Mouse (Mus musculus): ENCODE data around the gene S100a1. TPM values are rescaled to one million over a fixed set of nuclear protein-coding genes. Genes with fewer than 3 reads are reported as not detected.

The S100a1 gene
- polyA plus RNA-seq, 1 experiment from 2014 or later, result 309 TPM

- Histone ChIP-seq H3K4me2 (replicated peaks; ENCODE audit: low read depth, low read length) (no peak overlapping the region), H3K9me3 (ENCODE audit: low read length) (no peaks in the 10 kb centered on the region), H3K4me1 (ENCODE audit: insufficient read depth, low read depth, low read length) (0 out of 2 replicates have a peak, but pooled peaks cover 4% of the 10 kb centered on the region), H3K4me3 (ENCODE audit: low read depth, low read length) (no peak overlapping the region), H3K9ac (replicated peaks; ENCODE audit: low read depth) (no peak overlapping the region), H3K27me3 (replicated peaks; ENCODE audit: insufficient read depth, low read length) (no peaks in the 10 kb centered on the region), H3K36me3 (ENCODE audit: insufficient read depth, low read length) (peaks cover 16% of the 10 kb centered on the region), H3K27ac (ENCODE audit: low read length) (no peak overlapping the region)
- TF ChIP-seq EP300 (IDR thresholded peaks at IDR 0.05) (no peak), CTCF (IDR thresholded peaks at IDR 0.05) (no peak)
- 48% methylated on average over 4 of the region's 4 CpGs for WGBS
- no peak for ATAC-seq
- no peak for DNase-seq (ENCODE audit: low spot score)
Observed at GRCm38 (mm10) chr3:90493831-90494540, 20.2 kb downstream of the S100a1 start.

GRCm38 (mm10) chr3:90491350-90491749 lies 22.8 kb downstream of the S100a1 start:
- WGBS, result 38% methylated on average over 2 of the region's 2 CpGs
- peaks cover 5% of the 10 kb centered on the region; the same call in 1 of the 2 replicates for H3K36me3 ChIP-seq (ENCODE audit: insufficient read depth, low read length)
- H3K9ac ChIP-seq (replicated peaks; ENCODE audit: low read depth), result no peak overlapping the region
- DNase-seq (ENCODE audit: low spot score), result peak; percentile 45
- no peak overlapping the region for H3K4me3 ChIP-seq (ENCODE audit: low read depth, low read length)
- H3K9me3 ChIP-seq (ENCODE audit: low read length), result no peaks in the 10 kb centered on the region
- H3K27me3 ChIP-seq (replicated peaks; ENCODE audit: insufficient read depth, low read length), result no peaks in the 10 kb centered on the region
- H3K27ac ChIP-seq (ENCODE audit: low read length), result no peak overlapping the region
- no peak for ATAC-seq
- H3K4me2 ChIP-seq (replicated peaks; ENCODE audit: low read depth, low read length), result no peak overlapping the region
- H3K4me1 ChIP-seq (ENCODE audit: insufficient read depth, low read depth, low read length), result 0 out of 2 replicates have a peak, but pooled peaks cover 4% of the 10 kb centered on the region
- TF ChIP-seq CTCF (IDR thresholded peaks at IDR 0.05), result peak; percentile 65
- TF ChIP-seq EP300 (IDR thresholded peaks at IDR 0.05), result no peak

GRCm38 (mm10) chr3:90490696-90491256 lies 23.4 kb downstream of the S100a1 start, which contains the start of gene Snapin:
Snapin (minus strand) TSS chr3:90491033.
- no peak for TF ChIP-seq EP300 (IDR thresholded peaks at IDR 0.05)
- TF ChIP-seq CTCF (IDR thresholded peaks at IDR 0.05), result peak; percentile 97
- peak; percentile 98 for ATAC-seq

GRCm38 (mm10) chr3:90488576-90488975 lies 25.6 kb downstream of the S100a1 start:
- 72% methylated on average over 6 of the region's 6 CpGs for WGBS
- Histone ChIP-seq H3K9ac (replicated peaks; ENCODE audit: low read depth) (no peak overlapping the region), H3K27ac (ENCODE audit: low read length) (no peak overlapping the region), H3K4me1 (ENCODE audit: insufficient read depth, low read depth, low read length) (0 out of 2 replicates have a peak, but pooled peaks cover 4% of the 10 kb centered on the region), H3K27me3 (replicated peaks; ENCODE audit: insufficient read depth, low read length) (no peaks in the 10 kb centered on the region), H3K36me3 (ENCODE audit: insufficient read depth, low read length) (peaks cover 11% of the 10 kb centered on the region; the same call in 1 of the 2 replicates), H3K9me3 (ENCODE audit: low read length) (no peaks in the 10 kb centered on the region), H3K4me2 (replicated peaks; ENCODE audit: low read depth, low read length) (no peak overlapping the region), H3K4me3 (ENCODE audit: low read depth, low read length) (no peak overlapping the region)
- DNase-seq (ENCODE audit: low spot score) (no peak), ATAC-seq (no peak)
- TF ChIP-seq EP300 (IDR thresholded peaks at IDR 0.05), result no peak
- no peak for TF ChIP-seq CTCF (IDR thresholded peaks at IDR 0.05)

More at GRCm38 (mm10) chr3:90490696-90491256, 23.4 kb downstream of the S100a1 start, which contains the start of gene Snapin:
- Histone ChIP-seq H3K9ac (replicated peaks; ENCODE audit: low read depth) (peak within 1 kb of the TSS; percentile 70), H3K36me3 (ENCODE audit: insufficient read depth, low read length) (peaks cover 5% of the 10 kb centered on the region; the same call in 1 of the 2 replicates), H3K9me3 (ENCODE audit: low read length) (no peaks in the 10 kb centered on the region), H3K27ac (ENCODE audit: low read length) (peak within 1 kb of the TSS; percentile 93), H3K4me2 (replicated peaks; ENCODE audit: low read depth, low read length) (peak within 1 kb of the TSS; percentile 59), H3K4me3 (ENCODE audit: low read depth, low read length) (peak within 1 kb of the TSS; percentile 85), H3K27me3 (replicated peaks; ENCODE audit: insufficient read depth, low read length) (no peaks in the 10 kb centered on the region), H3K4me1 (ENCODE audit: insufficient read depth, low read depth, low read length) (0 out of 2 replicates have a peak, but pooled peaks cover 4% of the 10 kb centered on the region)
- WGBS, result under 1% methylated on average over 37 of the region's 37 CpGs
- DNase-seq (ENCODE audit: low spot score), result peak; percentile 99

GRCm38 (mm10) chr3:90486998-90487397 lies 27.2 kb downstream of the S100a1 start:
- 53% methylated on average over 5 of the region's 5 CpGs for WGBS
- ATAC-seq (no peak), DNase-seq (ENCODE audit: low spot score) (peak; percentile 55)
- no peak for TF ChIP-seq CTCF (IDR thresholded peaks at IDR 0.05)
- TF ChIP-seq EP300 (IDR thresholded peaks at IDR 0.05), result no peak
- no peak overlapping the region for H3K4me2 ChIP-seq (replicated peaks; ENCODE audit: low read depth, low read length)
- H3K27ac ChIP-seq (ENCODE audit: low read length), result 0 out of 2 replicates have a peak overlapping the region, but pooled peaks have one; percentile 14
- H3K9me3 ChIP-seq (ENCODE audit: low read length), result no peaks in the 10 kb centered on the region
- H3K4me1 ChIP-seq (ENCODE audit: insufficient read depth, low read depth, low read length), result 0 out of 2 replicates have a peak, but pooled peaks cover 4% of the 10 kb centered on the region
- H3K4me3 ChIP-seq (ENCODE audit: low read depth, low read length), result no peak overlapping the region
- no peaks in the 10 kb centered on the region for H3K27me3 ChIP-seq (replicated peaks; ENCODE audit: insufficient read depth, low read length)
- no peak overlapping the region for H3K9ac ChIP-seq (replicated peaks; ENCODE audit: low read depth)
- H3K36me3 ChIP-seq (ENCODE audit: insufficient read depth, low read length), result peaks cover 11% of the 10 kb centered on the region; the same call in 1 of the 2 replicates
